Mouse (Mus musculus) bone marrow, adult 2 months (tissue): ENCODE results near the gene Foxf1. TPM values are rescaled to one million over a fixed set of nuclear protein-coding genes. Genes with fewer than 3 reads are reported as not detected.

Experiments
- H3K27ac ChIP-seq: fragments of 200-500 bp; 2 replicates; pipeline ENCODE4 v1.5.1; 2012; ENCODE audit warnings: low read depth, mild to moderate bottlenecking, control low read depth, inconsistent platforms, low read length; ENCODE audit not compliant: control insufficient read depth, poor library complexity, insufficient read depth
- H3K4me1 ChIP-seq: fragments of 200-500 bp; 2 replicates; pipeline ENCODE4 v1.6.1; 2011; ENCODE audit warnings: low read length; ENCODE audit not compliant: control insufficient read depth, insufficient read depth
- H3K4me3 ChIP-seq: fragments of 200-500 bp; replicated peaks from 2 replicates; pipeline ENCODE3; 2011; ENCODE audit warnings: mild to moderate bottlenecking, low read depth, low read length, control low read depth; ENCODE audit not compliant: control insufficient read depth
- CTCF ChIP-seq: fragments of 200-500 bp; IDR thresholded peaks from 2 replicates; pipeline ENCODE4 v1.5.1; 2011; ENCODE audit warnings: low read length, control low read depth; ENCODE audit not compliant: control insufficient read depth, insufficient read depth
- POLR2A ChIP-seq: fragments of 200-500 bp; IDR thresholded peaks from 2 replicates; pipeline ENCODE4 v1.6.1; 2011; ENCODE audit warnings: low read depth, mild to moderate bottlenecking, control low read depth, low read length, borderline replicate concordance; ENCODE audit not compliant: control insufficient read depth
- WGBS: fragments of 180-500 bp; shearing (Covaris S2); methylation state at CpG from one replicate; pipeline ENCODE4 v1.1.7; 2018; 5-methylcytosine and 5-hydroxymethylcytosine counted together
- polyA plus RNA-seq: library from polyadenylated mRNA; stranded (reverse); fragments of >200 nt; gene quantifications from 2 replicates; pipeline ENCODE4 v1.2.4, GENCODE M21; 2011; ENCODE audit warnings: low replicate concordance; ENCODE audit not compliant: missing spikeins, insufficient read depth, insufficient read length

The Foxf1 gene
- polyA plus RNA-seq, 1 experiment, result not detected

DNA sequence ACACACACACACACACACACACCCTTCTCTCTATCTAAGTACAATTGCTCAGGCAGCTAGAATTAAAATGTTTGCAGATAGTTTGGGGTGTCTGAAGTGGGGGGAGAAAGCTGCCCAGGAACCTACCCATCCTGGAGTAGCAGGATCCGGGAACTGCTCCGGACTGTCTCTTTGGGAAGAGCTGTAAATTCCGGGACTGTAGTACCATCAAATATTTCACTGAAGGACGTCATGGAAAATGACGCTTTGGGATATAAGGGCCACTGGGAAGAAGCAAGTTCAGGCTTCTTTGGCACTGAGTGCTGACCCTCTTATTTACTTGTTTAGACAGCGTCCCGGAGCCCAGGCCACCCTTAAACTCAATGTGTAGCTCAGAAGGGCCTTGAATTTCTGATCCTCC is 5.0 kb upstream of the Foxf1 start:
- Histone ChIP-seq H3K27ac (no peak overlapping the region), H3K4me3 (no peak overlapping the region), H3K4me1 (no peaks in the 10 kb centered on the region)
- no peak for TF ChIP-seq POLR2A
- TF ChIP-seq CTCF, result no peak
- 11% methylated on average over 7 of the region's 7 CpGs for WGBS

DNA sequence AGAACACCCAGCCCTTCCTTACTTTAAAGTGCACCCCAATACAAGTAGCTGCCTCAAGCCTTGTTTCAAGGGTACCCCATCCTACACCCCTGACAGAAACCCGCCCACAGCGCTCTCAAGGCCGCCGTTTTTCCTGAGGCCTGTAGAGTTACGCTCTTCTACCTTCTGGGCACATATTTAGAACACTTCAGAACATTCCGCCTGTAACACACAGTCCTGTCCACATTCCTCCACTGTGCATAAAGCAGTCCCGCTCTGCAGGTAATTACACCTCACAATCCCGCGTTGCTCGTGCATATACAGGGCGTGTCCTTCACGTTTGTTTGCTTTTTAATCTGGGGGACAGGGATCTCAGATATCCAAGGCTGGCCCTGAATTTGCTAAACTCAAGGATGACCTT is 4.2 kb upstream of the Foxf1 start:
- TF ChIP-seq POLR2A, result no peak
- TF ChIP-seq CTCF, result no peak
- H3K27ac ChIP-seq, result no peak overlapping the region
- no peaks in the 10 kb centered on the region for H3K4me1 ChIP-seq
- H3K4me3 ChIP-seq, result no peak overlapping the region
- 24% methylated on average over 12 of the region's 12 CpGs for WGBS

DNA sequence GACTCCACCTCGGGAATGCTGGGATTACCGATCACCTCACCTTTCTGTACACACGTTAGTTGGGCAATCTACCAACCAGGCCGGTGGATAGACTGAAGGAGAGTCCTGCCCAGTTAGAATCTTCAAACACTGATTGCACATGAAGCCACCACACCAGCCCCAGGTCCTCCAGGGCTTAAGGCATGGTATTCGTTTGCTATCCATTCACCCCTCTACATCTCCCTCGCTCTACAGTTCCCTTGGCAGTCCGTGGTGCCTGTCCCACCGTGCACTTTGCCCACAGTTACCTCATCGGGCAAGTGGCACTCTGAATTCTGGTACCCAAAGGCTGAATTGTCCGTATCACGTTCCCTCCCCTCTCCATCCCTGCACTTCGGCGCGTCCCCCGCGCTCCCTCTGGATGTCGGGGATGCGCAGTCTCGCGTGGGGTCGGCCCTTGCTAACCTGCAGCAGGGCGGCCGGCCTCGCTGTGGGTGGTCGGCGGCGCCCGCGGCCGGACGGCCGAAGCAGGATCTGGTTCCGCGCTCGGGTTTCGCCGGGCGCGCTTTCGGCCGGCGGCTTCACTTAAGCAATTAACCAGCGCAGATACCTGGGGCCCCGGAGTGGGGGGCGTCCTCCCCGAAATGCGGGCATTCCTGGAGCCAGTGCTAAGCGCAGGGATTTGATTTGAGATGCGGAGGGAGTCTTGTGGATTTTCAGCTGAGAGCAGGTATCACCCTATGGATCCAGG is 3.7 kb upstream of the Foxf1 start:
- WGBS, result 4% methylated on average over 49 of the region's 49 CpGs

DNA sequence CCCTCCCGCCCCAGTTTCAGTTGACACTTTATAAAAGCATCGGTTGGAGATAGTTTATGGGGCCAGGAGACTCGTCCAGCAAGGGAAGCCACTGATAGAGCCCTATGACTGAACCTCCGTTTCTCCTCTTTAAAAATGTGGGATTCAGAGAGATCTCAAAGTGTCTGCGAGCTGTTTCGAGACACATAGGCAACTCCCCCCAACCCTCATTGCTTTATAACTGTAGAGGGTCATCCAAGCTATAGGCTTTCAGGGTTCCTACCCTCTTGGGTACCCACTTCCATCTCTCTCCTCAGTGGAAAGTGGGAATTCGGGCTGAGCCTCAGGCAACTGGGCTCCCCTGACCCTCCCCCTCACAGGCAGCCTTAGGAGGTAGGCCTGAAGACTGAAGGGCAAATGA is 2.8 kb upstream of the Foxf1 start:
- no peak overlapping the region for H3K27ac ChIP-seq
- H3K4me1 ChIP-seq, result no peaks in the 10 kb centered on the region
- TF ChIP-seq POLR2A (no peak), CTCF (no peak)
- 15% methylated on average over 7 of the region's 7 CpGs for WGBS
- H3K4me3 ChIP-seq, result no peak overlapping the region

More for the DNA sequence above, 3.7 kb upstream of the Foxf1 start:
- no peak overlapping the region; the same call in 1 of the 2 replicates for H3K27ac ChIP-seq
- no peaks in the 10 kb centered on the region for H3K4me1 ChIP-seq
- TF ChIP-seq CTCF, result no peak
- no peak for TF ChIP-seq POLR2A
- no peak overlapping the region for H3K4me3 ChIP-seq

DNA sequence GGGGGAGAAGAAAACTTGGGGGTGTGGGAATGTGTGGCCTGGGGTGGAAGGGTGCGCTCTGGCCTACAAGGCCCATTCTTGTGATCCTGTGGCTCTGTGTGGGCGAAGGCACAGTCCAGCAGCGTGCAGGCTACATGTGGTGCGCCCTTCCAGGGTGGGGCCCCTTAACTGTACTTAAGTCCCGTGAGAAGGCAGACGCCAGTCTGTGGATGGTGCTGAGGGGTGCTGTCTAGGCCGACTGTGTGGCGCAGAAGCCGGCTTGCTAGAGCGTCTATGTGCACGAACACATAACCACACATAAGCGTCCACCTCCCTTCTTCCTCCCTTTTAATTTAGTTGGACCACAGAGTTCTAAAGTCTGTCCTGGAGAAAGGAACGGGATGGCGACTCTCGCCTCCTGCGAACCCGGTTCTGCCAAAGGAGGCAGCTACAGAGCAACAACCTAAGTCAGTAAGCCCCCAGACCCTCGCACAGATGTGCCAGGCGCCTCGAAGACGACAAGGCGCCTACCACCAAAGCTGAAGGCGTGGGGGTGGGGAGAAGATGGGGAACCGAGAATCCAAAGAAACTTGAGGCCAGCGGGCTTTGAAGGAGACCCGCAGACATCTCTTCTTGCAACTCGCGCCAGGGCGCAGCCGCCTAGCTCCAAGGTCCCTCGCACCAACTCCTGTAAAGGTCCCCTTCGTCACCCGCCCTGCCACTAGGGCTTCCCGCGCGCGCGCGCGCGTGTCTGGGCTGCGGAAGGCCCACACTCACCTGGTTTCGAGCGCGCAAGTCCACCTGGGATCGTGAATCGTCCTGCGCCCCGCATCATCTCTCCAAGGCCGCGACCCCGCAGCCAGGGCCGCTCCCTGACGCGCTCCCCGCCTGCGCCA is 1.7 kb upstream of the Foxf1 start:
- H3K27ac ChIP-seq, result no peak overlapping the region
- 4% methylated on average over 57 of the region's 57 CpGs for WGBS

DNA sequence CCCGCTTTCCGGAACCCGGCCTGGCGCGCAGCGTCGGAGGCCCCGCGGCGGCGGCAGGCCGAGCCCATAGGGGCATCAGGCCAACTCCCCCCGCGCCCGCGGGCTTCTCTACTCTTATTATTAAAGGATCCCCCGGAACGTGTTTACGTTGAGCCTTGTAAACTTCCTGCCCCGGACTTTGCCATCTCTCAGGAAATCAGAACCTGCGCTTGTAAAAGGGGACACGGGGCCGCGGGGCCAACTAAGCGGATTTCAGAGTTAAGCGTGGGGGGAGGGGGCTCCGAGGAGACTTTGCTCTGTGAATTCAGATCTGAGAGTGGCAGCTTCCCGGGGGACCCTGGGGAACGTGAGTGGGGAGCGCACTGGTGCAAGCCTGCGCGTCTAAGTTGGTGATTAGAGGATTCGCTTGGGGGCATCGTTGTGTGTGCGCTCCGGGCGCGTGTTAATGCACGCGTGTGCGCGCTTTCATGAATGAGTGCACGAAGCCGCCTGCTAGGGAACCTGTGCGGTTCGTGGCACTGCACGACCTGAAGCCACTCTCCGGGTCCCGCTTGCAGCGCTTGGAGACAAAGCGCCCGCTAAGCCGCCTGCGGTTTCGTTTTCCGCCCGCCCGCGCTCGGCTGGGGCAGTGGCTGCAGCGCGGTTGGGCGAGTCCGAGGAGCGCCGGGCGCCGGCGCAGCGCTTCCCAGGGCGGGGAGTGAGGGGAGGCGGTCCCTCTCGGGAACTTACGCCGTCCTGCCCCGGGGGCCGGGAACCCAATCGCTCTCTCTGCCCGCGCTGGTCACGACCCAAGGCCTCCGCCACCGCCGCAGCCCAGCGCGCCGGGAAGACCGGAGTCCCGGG is 872 bp upstream of the Foxf1 start:
- TF ChIP-seq CTCF (no peak), POLR2A (no peak)
- H3K4me3 ChIP-seq, result peak overlapping the region; percentile 38
- H3K27ac ChIP-seq, result no peak overlapping the region
- no peaks in the 10 kb centered on the region for H3K4me1 ChIP-seq
- under 1% methylated on average over 89 of the region's 89 CpGs for WGBS

More for the DNA sequence above, 1.7 kb upstream of the Foxf1 start:
- Histone ChIP-seq H3K4me3 (no peak overlapping the region), H3K4me1 (no peaks in the 10 kb centered on the region)
- no peak for TF ChIP-seq POLR2A
- no peak for TF ChIP-seq CTCF

DNA sequence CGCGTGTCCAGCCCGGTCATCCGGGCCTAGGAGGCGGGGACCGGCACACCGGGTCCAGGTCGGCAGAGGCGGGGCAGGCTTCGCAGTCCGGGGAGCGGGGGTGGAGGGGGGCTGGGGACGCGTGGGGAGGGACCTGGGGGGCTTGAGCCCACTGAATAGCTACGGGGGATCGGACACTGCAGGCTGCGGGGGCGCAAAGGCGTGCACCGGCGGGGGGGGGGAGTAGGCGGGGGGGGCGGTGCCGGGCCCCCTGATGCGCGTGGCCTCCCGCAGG is 313 bp upstream of the Foxf1 start:
- Histone ChIP-seq H3K4me1 (no peaks in the 10 kb centered on the region), H3K27ac (no peak overlapping the region), H3K4me3 (no peak overlapping the region)
- WGBS, result 2% methylated on average over 25 of the region's 27 CpGs
- no peak for TF ChIP-seq CTCF
- TF ChIP-seq POLR2A, result no peak

DNA sequence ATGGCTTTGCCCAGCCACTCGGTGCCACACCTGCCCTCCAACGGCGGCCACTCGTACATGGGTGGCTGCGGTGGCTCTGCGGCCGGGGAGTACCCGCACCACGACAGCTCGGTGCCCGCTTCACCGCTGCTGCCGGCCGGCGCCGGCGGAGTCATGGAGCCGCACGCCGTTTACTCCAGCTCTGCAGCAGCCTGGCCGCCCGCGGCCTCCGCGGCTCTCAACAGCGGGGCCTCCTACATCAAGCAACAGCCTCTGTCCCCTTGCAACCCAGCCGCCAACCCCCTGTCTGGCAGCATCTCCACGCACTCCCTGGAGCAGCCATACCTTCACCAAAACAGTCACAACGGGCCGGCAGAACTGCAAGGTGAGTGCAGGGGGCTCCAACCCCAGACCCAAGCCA is 825 bp downstream of the Foxf1 start:
- TF ChIP-seq CTCF, result no peak
- no peak for TF ChIP-seq POLR2A
- H3K4me3 ChIP-seq, result no peak overlapping the region
- 14% methylated on average over 30 of the region's 30 CpGs for WGBS
- H3K27ac ChIP-seq, result no peak overlapping the region
- no peaks in the 10 kb centered on the region for H3K4me1 ChIP-seq
